Mouse (Mus musculus): Measurements from ENCODE around the gene 4931429L15Rik. TPM values are rescaled to one million over a fixed set of nuclear protein-coding genes. Genes with fewer than 3 reads are reported as not detected.
"Not testable (repeated sequence)": the region's sequence is repeated elsewhere in the genome, so short reads cannot be mapped to it uniquely, and the experiment has no call there.

The 4931429L15Rik gene
- polyA plus RNA-seq, 1 experiment from 2014 or later: not detected

GRCm38 (mm10) chr9:46336294-46336693, 16.5 kb upstream of the 4931429L15Rik start:
- 70% methylated on average over 13 of the region's 14 CpGs for WGBS
- Histone ChIP-seq H3K4me1 (peaks cover 32% of the 10 kb centered on the region), H3K27me3 (replicated peaks; ENCODE audit: low read depth, poor library complexity, severe bottlenecking) (peaks cover 66% of the 10 kb centered on the region)
- not testable (repeated sequence) for H3K27ac ChIP-seq (replicated peaks); DNase-seq (ENCODE audit: low spot score); H3K36me3 ChIP-seq (replicated peaks); H3K9me3 ChIP-seq; H3K4me3 ChIP-seq

DNA sequence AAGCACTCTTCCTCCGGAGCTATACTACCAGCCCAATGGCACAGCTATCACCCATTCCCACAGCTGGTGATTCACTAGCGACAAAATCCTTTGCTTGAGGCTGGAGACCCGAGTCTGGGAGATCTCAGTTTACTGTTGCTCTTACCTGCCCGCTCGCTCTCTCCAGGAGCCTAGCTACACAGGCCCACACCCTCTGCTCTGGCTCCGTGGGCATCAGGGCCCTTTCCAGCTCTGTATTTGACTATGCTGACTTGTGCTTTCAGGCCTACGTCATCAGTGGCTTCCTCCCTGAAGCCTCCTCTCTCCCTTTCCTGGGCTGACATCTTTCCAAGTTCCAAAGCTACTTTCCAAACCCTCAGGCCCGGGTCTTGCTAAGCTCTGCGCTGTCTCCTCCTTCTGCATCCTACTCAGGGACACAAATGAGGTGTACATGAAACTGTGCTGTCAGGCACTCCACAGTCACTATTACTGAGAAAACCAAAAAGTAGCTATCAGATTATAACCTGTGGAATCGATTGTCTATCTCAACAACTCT, 15.7 kb upstream of the 4931429L15Rik start:
- WGBS: 76% methylated on average over 10 of the region's 10 CpGs
- no peak for DNase-seq (ENCODE audit: low spot score)

GRCm38 (mm10) chr9:46334471-46335025, 14.8 kb upstream of the 4931429L15Rik start:
- no peaks in the 10 kb centered on the region for H3K36me3 ChIP-seq (replicated peaks)
- H3K27me3 ChIP-seq (replicated peaks; ENCODE audit: low read depth, poor library complexity, severe bottlenecking): peaks cover 77% of the 10 kb centered on the region
- WGBS: 25% methylated on average over 26 of the region's 26 CpGs
- peak; percentile 29 for DNase-seq (ENCODE audit: low spot score)
- H3K9me3 ChIP-seq: no peaks in the 10 kb centered on the region
- H3K27ac ChIP-seq (replicated peaks): no peak overlapping the region
- H3K4me1 ChIP-seq: peaks cover 39% of the 10 kb centered on the region
- no peak overlapping the region for H3K4me3 ChIP-seq

More for the DNA sequence above, 15.7 kb upstream of the 4931429L15Rik start:
- H3K9me3 ChIP-seq: no peaks in the 10 kb centered on the region
- H3K4me1 ChIP-seq: peaks cover 32% of the 10 kb centered on the region
- no peak overlapping the region for H3K27ac ChIP-seq (replicated peaks)
- no peaks in the 10 kb centered on the region for H3K36me3 ChIP-seq (replicated peaks)
- no peak overlapping the region for H3K4me3 ChIP-seq
- peaks cover 73% of the 10 kb centered on the region for H3K27me3 ChIP-seq (replicated peaks; ENCODE audit: low read depth, poor library complexity, severe bottlenecking)

- Histone ChIP-seq H3K4me3 (no peak overlapping the region), H3K9me3 (no peaks in the 10 kb centered on the region), H3K4me1 (peaks cover 33% of the 10 kb centered on the region), H3K36me3 (replicated peaks) (no peaks in the 10 kb centered on the region), H3K27me3 (replicated peaks; ENCODE audit: low read depth, poor library complexity, severe bottlenecking) (peaks cover 60% of the 10 kb centered on the region), H3K27ac (replicated peaks) (no peak overlapping the region)
- no peak for DNase-seq (ENCODE audit: low spot score)
- WGBS: 91% methylated on average over 1 of the region's 1 CpGs
Observed at GRCm38 (mm10) chr9:46331301-46331700, 11.5 kb upstream of the 4931429L15Rik start.

DNA sequence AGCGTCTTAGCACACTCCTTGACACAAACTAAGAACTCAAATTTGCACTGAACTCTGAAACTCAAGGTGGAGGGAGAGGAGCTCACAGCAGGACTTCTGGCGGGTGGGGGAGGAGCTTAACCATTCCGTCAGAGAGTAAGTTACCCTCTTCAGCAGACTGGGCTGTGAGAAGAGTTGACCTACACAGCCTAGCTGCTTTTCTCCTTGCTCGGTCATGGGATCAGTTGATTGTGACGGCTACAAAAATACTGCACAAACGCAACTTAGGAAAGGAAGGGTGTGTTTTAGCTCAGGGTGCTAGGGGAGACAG, 10.8 kb upstream of the 4931429L15Rik start:
- Histone ChIP-seq H3K36me3 (replicated peaks) (no peaks in the 10 kb centered on the region), H3K4me3 (no peak overlapping the region), H3K27ac (replicated peaks) (no peak overlapping the region), H3K27me3 (replicated peaks; ENCODE audit: low read depth, poor library complexity, severe bottlenecking) (peaks cover 52% of the 10 kb centered on the region), H3K9me3 (no peaks in the 10 kb centered on the region), H3K4me1 (peaks cover 33% of the 10 kb centered on the region)
- DNase-seq (ENCODE audit: low spot score): no peak
- 46% methylated on average over 6 of the region's 6 CpGs for WGBS

DNA sequence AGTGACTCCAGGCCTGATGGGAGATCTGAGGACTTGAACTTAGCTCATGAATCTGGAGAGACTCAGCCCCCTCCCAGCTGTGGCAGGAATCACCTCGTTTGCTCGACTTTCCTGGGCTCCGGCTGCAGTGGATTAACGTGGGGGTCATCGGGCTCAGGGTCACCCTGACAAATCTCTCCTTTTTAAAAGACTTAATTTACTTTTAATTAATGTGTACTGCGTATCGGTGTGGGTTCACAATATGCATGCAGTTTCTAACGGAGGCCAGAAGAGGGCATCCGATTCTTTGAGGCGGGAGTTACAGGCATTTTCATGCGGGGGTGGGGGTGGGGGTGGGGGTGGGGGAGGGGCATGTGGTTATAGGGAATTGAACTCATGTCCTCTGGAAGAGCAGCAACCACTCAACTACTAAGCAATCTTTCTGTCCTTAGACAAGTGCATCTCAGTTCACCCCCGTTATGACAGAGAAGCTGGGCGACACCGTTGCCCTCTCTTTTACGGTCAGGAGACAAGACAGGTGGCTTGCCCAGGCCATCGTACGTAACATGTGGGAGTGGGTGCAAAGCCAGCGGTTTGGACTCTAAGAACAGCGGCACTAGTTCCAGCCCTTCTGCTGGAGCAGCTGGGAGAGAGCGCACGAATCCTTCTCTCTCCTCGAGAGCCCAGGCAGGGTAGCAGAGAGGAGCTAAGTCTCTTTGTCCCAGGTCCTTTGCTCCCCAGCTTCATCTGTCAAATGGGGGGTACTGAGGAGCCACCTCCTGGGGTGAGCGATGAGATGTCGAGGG, 10.2 kb upstream of the 4931429L15Rik start:
- DNase-seq (ENCODE audit: low spot score): no peak
- 0 out of 2 replicates have a peak overlapping the region, but pooled peaks have one; percentile 49 for H3K4me3 ChIP-seq

GRCm38 (mm10) chr9:46329250-46329648, 9.5 kb upstream of the 4931429L15Rik start:
- Histone ChIP-seq H3K4me1 (peaks cover 25% of the 10 kb centered on the region), H3K4me3 (peak overlapping the region; percentile 49), H3K27ac (replicated peaks) (peak overlapping the region; percentile 89), H3K36me3 (replicated peaks) (no peaks in the 10 kb centered on the region), H3K9me3 (no peaks in the 10 kb centered on the region), H3K27me3 (replicated peaks; ENCODE audit: low read depth, poor library complexity, severe bottlenecking) (peaks cover 39% of the 10 kb centered on the region)
- 2% methylated on average over 19 of the region's 19 CpGs for WGBS
- peak; percentile 76 for DNase-seq (ENCODE audit: low spot score)

More for the DNA sequence above, 10.2 kb upstream of the 4931429L15Rik start:
- WGBS: 15% methylated on average over 24 of the region's 24 CpGs
- no peak overlapping the region for H3K27ac ChIP-seq (replicated peaks)
- H3K27me3 ChIP-seq (replicated peaks; ENCODE audit: low read depth, poor library complexity, severe bottlenecking): peaks cover 47% of the 10 kb centered on the region
- peaks cover 32% of the 10 kb centered on the region for H3K4me1 ChIP-seq
- no peaks in the 10 kb centered on the region for H3K36me3 ChIP-seq (replicated peaks)
- no peaks in the 10 kb centered on the region for H3K9me3 ChIP-seq

GRCm38 (mm10) chr9:46328572-46329249, 8.9 kb upstream of the 4931429L15Rik start:
- 4% methylated on average over 30 of the region's 30 CpGs for WGBS
- H3K36me3 ChIP-seq (replicated peaks): no peaks in the 10 kb centered on the region
- H3K4me3 ChIP-seq: peak overlapping the region; percentile 49
- no peaks in the 10 kb centered on the region for H3K9me3 ChIP-seq
- peak; percentile 83 for DNase-seq (ENCODE audit: low spot score)
- H3K4me1 ChIP-seq: peaks cover 24% of the 10 kb centered on the region
- peaks cover 34% of the 10 kb centered on the region for H3K27me3 ChIP-seq (replicated peaks; ENCODE audit: low read depth, poor library complexity, severe bottlenecking)
- peak overlapping the region; percentile 89 for H3K27ac ChIP-seq (replicated peaks)

DNA sequence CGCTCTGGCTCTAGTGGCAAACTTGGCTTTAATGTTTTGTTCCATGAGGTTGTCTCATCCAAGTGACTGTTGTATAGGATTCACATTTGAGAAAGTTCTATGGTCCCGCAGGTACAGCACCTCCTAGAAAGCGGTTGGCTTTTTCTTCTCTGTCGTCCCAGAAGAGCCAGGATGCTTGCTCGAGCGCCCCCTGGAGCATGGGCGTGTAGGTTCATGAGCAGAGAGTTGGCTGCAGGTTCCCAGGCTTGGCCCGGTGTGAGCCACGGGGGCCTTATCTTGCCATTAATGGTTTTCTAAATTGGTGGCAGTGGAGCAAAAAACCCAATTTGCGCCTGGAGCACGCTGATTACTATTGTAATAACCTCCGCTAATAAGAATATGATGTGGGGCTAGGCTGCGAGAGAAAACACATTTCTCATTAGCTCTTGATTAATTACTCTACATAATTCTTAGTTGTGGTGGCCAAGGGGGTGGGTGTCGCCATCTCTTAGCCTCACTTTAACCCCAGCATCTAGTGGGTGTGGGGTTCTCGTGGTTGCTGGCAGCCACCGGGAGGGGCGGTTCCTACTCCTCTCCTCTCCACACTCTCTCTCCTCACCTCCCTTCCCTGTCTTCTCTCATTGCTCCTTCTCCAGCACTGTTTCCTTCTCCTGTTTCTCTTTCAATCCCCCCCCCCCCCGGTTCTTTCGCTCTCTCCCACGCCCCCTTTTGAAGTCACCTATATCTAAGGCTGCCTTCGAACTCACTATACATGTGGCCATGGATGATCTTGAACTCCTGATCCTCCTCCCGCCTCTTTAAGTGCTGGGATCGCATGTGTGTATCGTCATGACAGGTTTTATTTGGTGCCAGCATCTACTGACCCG, 8.2 kb upstream of the 4931429L15Rik start:
- Histone ChIP-seq H3K36me3 (replicated peaks) (no peaks in the 10 kb centered on the region), H3K27me3 (replicated peaks; ENCODE audit: low read depth, poor library complexity, severe bottlenecking) (peaks cover 28% of the 10 kb centered on the region), H3K27ac (replicated peaks) (peak overlapping the region; percentile 89), H3K9me3 (no peaks in the 10 kb centered on the region), H3K4me3 (peak overlapping the region; percentile 49), H3K4me1 (peaks cover 24% of the 10 kb centered on the region)
- 64% methylated on average over 25 of the region's 25 CpGs for WGBS
- no peak for DNase-seq (ENCODE audit: low spot score)

GRCm38 (mm10) chr9:46326694-46327405, 7.1 kb upstream of the 4931429L15Rik start:
- no peak overlapping the region for H3K27ac ChIP-seq (replicated peaks)
- peaks cover 21% of the 10 kb centered on the region for H3K27me3 ChIP-seq (replicated peaks; ENCODE audit: low read depth, poor library complexity, severe bottlenecking)
- H3K4me3 ChIP-seq: no peak overlapping the region
- no peaks in the 10 kb centered on the region for H3K36me3 ChIP-seq (replicated peaks)
- no peak for DNase-seq (ENCODE audit: low spot score)
- 90% methylated on average over 11 of the region's 11 CpGs for WGBS
- no peaks in the 10 kb centered on the region for H3K9me3 ChIP-seq
- peaks cover 24% of the 10 kb centered on the region for H3K4me1 ChIP-seq

- no peaks in the 10 kb centered on the region for H3K36me3 ChIP-seq (replicated peaks)
- no peak overlapping the region for H3K27ac ChIP-seq (replicated peaks)
- WGBS: 77% methylated on average over 2 of the region's 2 CpGs
- no peak overlapping the region for H3K4me3 ChIP-seq
- H3K4me1 ChIP-seq: peaks cover 17% of the 10 kb centered on the region
- no peaks in the 10 kb centered on the region for H3K27me3 ChIP-seq (replicated peaks; ENCODE audit: low read depth, poor library complexity, severe bottlenecking)
- DNase-seq (ENCODE audit: low spot score): no peak
- peaks cover 7% of the 10 kb centered on the region; the same call in 1 of the 2 replicates for H3K9me3 ChIP-seq
Observed at GRCm38 (mm10) chr9:46320461-46320860, 675 bp upstream of the 4931429L15Rik start.

Data from embryonic facial prominence, embryonic 10.5 days (tissue).